Comparison of ENCODE assay signal across 22 mouse cellular contexts in genomic region chr10:97475460-97475859, GRCm38 (mm10). TPM values are rescaled to one million over a fixed set of nuclear protein-coding genes. Genes with fewer than 3 reads are reported as not detected.
A peak's percentile ranks its signal among the peaks of the same experiment; 100 is the strongest.
DNase-seq lines count a peak whose midpoint lies in the region; ATAC-seq lines count a peak whose summit lies in the region.
"Had no signal": no experiment of that assay in that cellular context is flagged by ENCODE, and none has a peak within 500 bp of the region (broad histone marks: within the 10 kb centered on the region; RNA-seq: fewer than 3 reads in every experiment).

No protein-coding gene starts in this region.

- WGBS in forebrain, embryonic 14.5 days: 55% methylated on average over 6 of the region's 6 CpGs
- whole genome bisulfite sequencing in forebrain, embryonic 16.5 days: 42% methylated on average over 6 of the region's 6 CpGs
- WGBS in embryonic facial prominence, embryonic 14.5 days: 58% methylated on average over 6 of the region's 6 CpGs
- 70% methylated on average over 6 of the region's 6 CpGs for WGBS in hindbrain, embryonic 13.5 days

- no peaks in the 10 kb centered on the region for H3K36me3 ChIP-seq in forebrain, embryonic 14.5 days (ENCODE audit: control insufficient read depth, insufficient read depth, low read length)
- no peaks in the 10 kb centered on the region for H3K36me3 ChIP-seq in forebrain, embryonic 16.5 days (ENCODE audit: control insufficient read depth, insufficient read depth)
- no peaks in the 10 kb centered on the region for H3K36me3 ChIP-seq in embryonic facial prominence, embryonic 14.5 days (ENCODE audit: control insufficient read depth, insufficient read depth, low read length)
- H3K36me3 ChIP-seq in hindbrain, embryonic 13.5 days: no peaks in the 10 kb centered on the region
- H3K36me3 ChIP-seq: embryonic facial prominence, embryonic 12.5 days; forebrain, embryonic 15.5 days; hindbrain, embryonic 12.5 days; intestine, embryonic 15.5 days had no signal

- H3K9ac ChIP-seq in forebrain, embryonic 14.5 days (ENCODE audit: low read length): no peak overlapping the region
- H3K9ac ChIP-seq in forebrain, embryonic 16.5 days (replicated peaks; ENCODE audit: low read depth, low read length): no peak overlapping the region
- no peak overlapping the region for H3K9ac ChIP-seq in embryonic facial prominence, embryonic 14.5 days (ENCODE audit: low read depth, low read length)
- no peak overlapping the region for H3K9ac ChIP-seq in hindbrain, embryonic 13.5 days
- H3K9ac ChIP-seq: embryonic facial prominence, embryonic 12.5 days; forebrain, embryonic 15.5 days; hindbrain, embryonic 12.5 days; intestine, embryonic 15.5 days had no signal

- H3K27ac ChIP-seq in forebrain, embryonic 14.5 days (ENCODE audit: low read depth, low read length): no peak overlapping the region
- no peak overlapping the region for H3K27ac ChIP-seq in forebrain, embryonic 16.5 days (ENCODE audit: low read length)
- peak overlapping the region; percentile 30; the same call in 1 of the 2 replicates for H3K27ac ChIP-seq in embryonic facial prominence, embryonic 14.5 days (replicated peaks; ENCODE audit: low read depth, low read length)
- H3K27ac ChIP-seq in hindbrain, embryonic 13.5 days: no peak overlapping the region
- H3K27ac ChIP-seq: embryonic facial prominence, embryonic 12.5 days; forebrain, embryonic 15.5 days; heart, adult 2 months; hindbrain, embryonic 12.5 days; intestine, embryonic 15.5 days had no signal

- H3K27me3 ChIP-seq in forebrain, embryonic 14.5 days (replicated peaks; ENCODE audit: control insufficient read depth, insufficient read depth, low read length): no peaks in the 10 kb centered on the region
- H3K27me3 ChIP-seq in forebrain, embryonic 16.5 days (replicated peaks; ENCODE audit: control insufficient read depth, insufficient read depth, low read length): no peaks in the 10 kb centered on the region
- H3K27me3 ChIP-seq in embryonic facial prominence, embryonic 14.5 days (replicated peaks; ENCODE audit: control insufficient read depth, insufficient read depth, low read length): no peaks in the 10 kb centered on the region
- H3K27me3 ChIP-seq in hindbrain, embryonic 13.5 days: no peaks in the 10 kb centered on the region
- H3K27me3 ChIP-seq: embryonic facial prominence, embryonic 12.5 days; forebrain, embryonic 15.5 days; hindbrain, embryonic 12.5 days; intestine, embryonic 15.5 days had no signal

- H3K4me1 ChIP-seq in forebrain, embryonic 14.5 days (ENCODE audit: control insufficient read depth, insufficient read depth, low read length): peaks cover 9% of the 10 kb centered on the region
- H3K4me1 ChIP-seq in forebrain, embryonic 16.5 days (replicated peaks; ENCODE audit: control insufficient read depth, insufficient read depth, low read length): peaks cover 5% of the 10 kb centered on the region
- H3K4me1 ChIP-seq in embryonic facial prominence, embryonic 14.5 days (ENCODE audit: control insufficient read depth, insufficient read depth, low read length): peaks cover 13% of the 10 kb centered on the region; the same call in 1 of the 2 replicates
- peaks cover 9% of the 10 kb centered on the region; the same call in 1 of the 2 replicates for H3K4me1 ChIP-seq in hindbrain, embryonic 13.5 days (replicated peaks)

- no peaks in the 10 kb centered on the region for H3K9me3 ChIP-seq in forebrain, embryonic 14.5 days (replicated peaks; ENCODE audit: control insufficient read depth, low read length)
- H3K9me3 ChIP-seq in forebrain, embryonic 16.5 days (ENCODE audit: control insufficient read depth, low read length): no peaks in the 10 kb centered on the region
- no peaks in the 10 kb centered on the region for H3K9me3 ChIP-seq in embryonic facial prominence, embryonic 14.5 days (ENCODE audit: control insufficient read depth, low read length)
- no peaks in the 10 kb centered on the region for H3K9me3 ChIP-seq in hindbrain, embryonic 13.5 days
- H3K9me3 ChIP-seq: embryonic facial prominence, embryonic 12.5 days; forebrain, embryonic 15.5 days; hindbrain, embryonic 12.5 days; intestine, embryonic 15.5 days had no signal

- H3K4me3 ChIP-seq in forebrain, embryonic 14.5 days (ENCODE audit: low read depth, low read length): no peak overlapping the region
- no peak overlapping the region for H3K4me3 ChIP-seq in forebrain, embryonic 16.5 days (replicated peaks; ENCODE audit: low read length)
- no peak overlapping the region for H3K4me3 ChIP-seq in embryonic facial prominence, embryonic 14.5 days (ENCODE audit: low read depth, low read length)
- H3K4me3 ChIP-seq in hindbrain, embryonic 13.5 days: no peak overlapping the region
- H3K4me3 ChIP-seq: embryonic facial prominence, embryonic 12.5 days; forebrain, embryonic 15.5 days; heart, adult 2 months; hindbrain, embryonic 12.5 days; intestine, embryonic 15.5 days had no signal

- DNase-seq in forebrain, embryonic 14.5 days (ENCODE audit: low spot score): peak; percentile 14
- DNase-seq in MN1 (ENCODE audit: low spot score): peak; percentile 53
- DNase-seq in embryonic facial prominence, embryonic 14.5 days (ENCODE audit: low spot score): no peak
- no peak for DNase-seq in spleen, adult 12 weeks (ENCODE audit: low spot score)
- no peak for DNase-seq in B cell, adult 2 months
- DNase-seq: adrenal gland, adult 8-10 months; adrenal gland, postnatal 25 days; cerebellum, adult 18-20 months; cerebellum, adult 9-10 months; cerebellum, postnatal 14 days; gastrocnemius, postnatal 10 days; gastrocnemius, postnatal 36 days; heart, adult 2 months; kidney, adult 11 months had no signal

- no peak for ATAC-seq in forebrain, embryonic 14.5 days
- no peak for ATAC-seq in forebrain, embryonic 16.5 days
- ATAC-seq in embryonic facial prominence, embryonic 14.5 days (ENCODE audit: low read depth): no peak
- no peak for ATAC-seq in hindbrain, embryonic 13.5 days (ENCODE audit: low FRiP score)
- ATAC-seq: forebrain, embryonic 15.5 days; hindbrain, embryonic 16.5 days; intestine, embryonic 15.5 days had no signal

- no peak overlapping the region for H3K4me2 ChIP-seq in forebrain, embryonic 14.5 days (ENCODE audit: low read length)
- no peak overlapping the region for H3K4me2 ChIP-seq in forebrain, embryonic 16.5 days (ENCODE audit: low read length)
- H3K4me2 ChIP-seq in embryonic facial prominence, embryonic 14.5 days (ENCODE audit: low read depth, low read length): no peak overlapping the region
- no peak overlapping the region for H3K4me2 ChIP-seq in hindbrain, embryonic 13.5 days
- H3K4me2 ChIP-seq: embryonic facial prominence, embryonic 12.5 days; forebrain, embryonic 15.5 days; heart, embryonic 11.5 days; hindbrain, embryonic 12.5 days; intestine, embryonic 15.5 days had no signal

RNA-seq across cellular contexts. Expression of gene Dcn, which starts 3.9 kb away (rescaled TPM):
- polyA plus RNA-seq in forebrain, embryonic 14.5 days (2014; fragmentation: Nextera tagmentation; extraction: Ambion mirVana): 73.9 and 92.3 TPM in 2 replicates
- polyA plus RNA-seq in forebrain, embryonic 16.5 days (2015; fragmentation: Nextera tagmentation; extraction: Ambion mirVana): 45.8 and 71.0 TPM in 2 replicates
- 710 and 776 TPM in 2 replicates for polyA plus RNA-seq in embryonic facial prominence, embryonic 14.5 days (2014; fragmentation: Nextera tagmentation; extraction: Ambion mirVana)
- polyA plus RNA-seq in hindbrain, embryonic 13.5 days (2015; fragmentation: Nextera tagmentation; extraction: Ambion mirVana): 92.2 and 94.0 TPM in 2 replicates

Comparison
In these comparisons a context has a peak if more than half of its experiments do, and no peak if none do; other contexts are left out.
1. DNase-seq: peak in forebrain, embryonic 14.5 days (single experiment) and MN1 (single experiment); none in embryonic facial prominence, embryonic 14.5 days (single experiment), spleen, adult 12 weeks (single experiment) and B cell, adult 2 months (0 of 2).